Mouse (Mus musculus): ENCODE results near the gene Vmn1r228. TPM values are rescaled to one million over a fixed set of nuclear protein-coding genes. Genes with fewer than 3 reads are reported as not detected.

Gene Vmn1r228
- not detected in 2 replicates for polyA plus RNA-seq (2012; rRNA removed)

- TF ChIP-seq POLR2A (IDR thresholded peaks at IDR 0.05; ENCODE audit: control insufficient read depth, extremely low read depth, insufficient read depth, low read length, poor library complexity) (no peak), CTCF (IDR thresholded peaks at IDR 0.05; ENCODE audit: borderline replicate concordance, control insufficient read depth, extremely low read depth, insufficient read depth, low read length, poor library complexity) (no peak)
- DNase-seq, result no peak
- Histone ChIP-seq H3K4me1 (replicated peaks; ENCODE audit: control insufficient read depth, insufficient read depth, low read length) (no peaks in the 10 kb centered on the region), H3K36me3 (ENCODE audit: control insufficient read depth, insufficient read depth, low read length) (no peaks in the 10 kb centered on the region), H3K27me3 (ENCODE audit: control insufficient read depth, insufficient read depth, low read length) (no peaks in the 10 kb centered on the region), H3K27ac (ENCODE audit: control insufficient read depth, insufficient read depth, low read length) (no peak within 1 kb of the TSS), H3K4me3 (ENCODE audit: control insufficient read depth, insufficient read depth, low read length) (no peak within 1 kb of the TSS)
These were observed at the start of gene Vmn1r228 for GRCm38 (mm10) chr17:20786057-20786456. TSS of gene Vmn1r228 (minus strand) at chr17:20786157.

DNA sequence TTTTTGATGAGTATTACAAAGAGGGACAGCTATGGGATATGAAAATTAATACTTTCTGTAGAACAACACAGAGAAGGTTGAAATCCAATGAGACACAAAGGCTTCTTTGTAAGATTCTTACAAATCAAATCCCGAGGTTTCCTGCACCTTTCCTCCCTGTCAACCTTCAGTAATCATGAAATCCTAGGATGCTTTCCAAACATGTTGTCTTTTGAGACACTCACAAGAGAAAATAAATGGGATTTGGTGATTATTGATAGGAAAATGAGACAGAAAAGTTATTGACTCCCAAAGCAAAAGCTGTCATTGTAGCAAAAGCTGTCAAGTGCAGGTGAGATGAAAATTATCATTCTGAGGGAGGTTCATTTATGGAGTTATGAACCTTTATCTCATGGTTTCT is 25.3 kb upstream of the Vmn1r228 start, which contains the start of gene Vmn1r229:
Vmn1r229 (plus strand) TSS at position 301 of the 400 bp plus-strand sequence.
- TF ChIP-seq CTCF (IDR thresholded peaks at IDR 0.05; ENCODE audit: borderline replicate concordance, control insufficient read depth, extremely low read depth, insufficient read depth, low read length, poor library complexity) (no peak), POLR2A (IDR thresholded peaks at IDR 0.05; ENCODE audit: control insufficient read depth, extremely low read depth, insufficient read depth, low read length, poor library complexity) (no peak)
- no peaks in the 10 kb centered on the region for H3K4me1 ChIP-seq (replicated peaks; ENCODE audit: control insufficient read depth, insufficient read depth, low read length)
- 51% methylated on average over 1 of the region's 1 CpGs for WGBS
- no peaks in the 10 kb centered on the region for H3K36me3 ChIP-seq (ENCODE audit: control insufficient read depth, insufficient read depth, low read length)
- H3K27me3 ChIP-seq (ENCODE audit: control insufficient read depth, insufficient read depth, low read length), result no peaks in the 10 kb centered on the region
- no peak for DNase-seq
- no peak within 1 kb of the TSS for H3K27ac ChIP-seq (ENCODE audit: control insufficient read depth, insufficient read depth, low read length)
- H3K4me3 ChIP-seq (ENCODE audit: control insufficient read depth, insufficient read depth, low read length), result no peak within 1 kb of the TSS

DNA sequence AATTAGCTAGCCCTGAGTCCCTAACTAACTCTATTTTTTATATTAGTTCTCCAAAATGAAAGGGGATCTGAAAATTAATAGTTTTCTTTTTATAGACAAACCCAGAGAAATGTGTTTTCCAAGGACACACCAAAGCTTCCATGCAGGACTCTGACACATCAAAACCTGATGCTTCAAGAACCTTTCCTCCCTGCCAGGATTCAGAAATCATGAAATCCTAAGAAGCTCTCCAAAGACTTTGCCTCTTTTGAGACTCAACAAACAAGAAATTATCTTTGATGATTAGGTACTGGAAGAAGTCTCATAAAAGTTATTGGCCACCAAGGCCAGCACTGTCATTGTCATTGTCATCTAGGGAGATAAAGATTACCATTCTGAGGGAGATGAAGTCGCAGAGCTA is 56.4 kb downstream of the Vmn1r228 start, which contains the start of gene Vmn1r227:
Vmn1r227 (plus strand) TSS at position 301 of the 400 bp plus-strand sequence.
- Histone ChIP-seq H3K36me3 (ENCODE audit: control insufficient read depth, insufficient read depth, low read length) (no peaks in the 10 kb centered on the region), H3K27ac (ENCODE audit: control insufficient read depth, insufficient read depth, low read length) (no peak within 1 kb of the TSS), H3K4me3 (ENCODE audit: control insufficient read depth, insufficient read depth, low read length) (no peak within 1 kb of the TSS), H3K4me1 (replicated peaks; ENCODE audit: control insufficient read depth, insufficient read depth, low read length) (no peaks in the 10 kb centered on the region), H3K27me3 (ENCODE audit: control insufficient read depth, insufficient read depth, low read length) (no peaks in the 10 kb centered on the region)
- 38% methylated on average over 1 of the region's 1 CpGs for WGBS
- TF ChIP-seq POLR2A (IDR thresholded peaks at IDR 0.05; ENCODE audit: control insufficient read depth, extremely low read depth, insufficient read depth, low read length, poor library complexity) (no peak), CTCF (IDR thresholded peaks at IDR 0.05; ENCODE audit: borderline replicate concordance, control insufficient read depth, extremely low read depth, insufficient read depth, low read length, poor library complexity) (no peak)
- DNase-seq, result no peak

Other genes starting within 250 kb of the Vmn1r228 start
- not detected in 2 replicates for gene Vmn2r109, start 221.4 kb downstream of the Vmn1r228 start, polyA plus RNA-seq (2012; rRNA removed)
- not detected in 2 replicates for gene Vmn2r110, start 189.7 kb downstream of the Vmn1r228 start, polyA plus RNA-seq (2012; rRNA removed)
- not detected in 2 replicates for gene Fpr-rs3, start 161.3 kb downstream of the Vmn1r228 start, polyA plus RNA-seq (2012; rRNA removed)
- gene Vmn1r226, start 103.3 kb downstream of the Vmn1r228 start, polyA plus RNA-seq (2012; rRNA removed), result not detected in 2 replicates
- not detected in 2 replicates for gene Vmn1r227, start 56.3 kb downstream of the Vmn1r228 start, polyA plus RNA-seq (2012; rRNA removed)
- not detected in 2 replicates for gene Vmn1r229, start 25.4 kb upstream of the Vmn1r228 start, polyA plus RNA-seq (2012; rRNA removed)
- not detected in 2 replicates for gene Vmn1r230, start 54.3 kb upstream of the Vmn1r228 start, polyA plus RNA-seq (2012; rRNA removed)
- gene Vmn1r231, start 118.9 kb upstream of the Vmn1r228 start, polyA plus RNA-seq (2012; rRNA removed), result not detected in 2 replicates
- not detected in 2 replicates for gene Vmn1r232, start 133.6 kb upstream of the Vmn1r228 start, polyA plus RNA-seq (2012; rRNA removed)
- 224 and 227 TPM in 2 replicates for gene Ppp2r1a, start 159.2 kb upstream of the Vmn1r228 start, polyA plus RNA-seq (2012; rRNA removed)
- gene Vmn1r233, start 210.3 kb upstream of the Vmn1r228 start, polyA plus RNA-seq (2012; rRNA removed), result not detected in 2 replicates
- gene Zfp160, start 222.7 kb upstream of the Vmn1r228 start, polyA plus RNA-seq (2012; rRNA removed), result 4.4 and 4.5 TPM in 2 replicates

Data from thymus, adult 2 months (tissue).